Mouse (Mus musculus): ENCODE data around the gene Shbg.
A peak's percentile ranks its signal among the peaks of the same experiment; 100 is the strongest.

The Shbg gene

GRCm38 (mm10) chr11:69579128-69580017 is 38.3 kb downstream of the Shbg start:
- H3K36me3 ChIP-seq (ENCODE audit: control insufficient read depth, insufficient read depth, low read length, poor library complexity, severe bottlenecking) = no peaks in the 10 kb centered on the region; the same call in 1 of the 2 replicates
- peak; percentile 94 for DNase-seq (ENCODE audit: low read depth, low spot score)
- no peaks in the 10 kb centered on the region for H3K27me3 ChIP-seq (ENCODE audit: control insufficient read depth, insufficient read depth, low read length, poor library complexity, severe bottlenecking)

GRCm38 (mm10) chr11:69578301-69578700 is 39.4 kb downstream of the Shbg start:
- Histone ChIP-seq H3K27me3 (ENCODE audit: control insufficient read depth, insufficient read depth, low read length, poor library complexity, severe bottlenecking) (no peaks in the 10 kb centered on the region), H3K36me3 (ENCODE audit: control insufficient read depth, insufficient read depth, low read length, poor library complexity, severe bottlenecking) (no peaks in the 10 kb centered on the region; the same call in 1 of the 2 replicates)
- no peak for DNase-seq (ENCODE audit: low read depth, low spot score)

- no peak for DNase-seq (ENCODE audit: low read depth, low spot score)
- no peaks in the 10 kb centered on the region for H3K27me3 ChIP-seq (ENCODE audit: control insufficient read depth, insufficient read depth, low read length, poor library complexity, severe bottlenecking)
- no peaks in the 10 kb centered on the region; the same call in 1 of the 2 replicates for H3K36me3 ChIP-seq (ENCODE audit: control insufficient read depth, insufficient read depth, low read length, poor library complexity, severe bottlenecking)
These were observed 41.4 kb downstream of the Shbg start for GRCm38 (mm10) chr11:69576307-69576706.

GRCm38 (mm10) chr11:69575220-69575619 is 42.5 kb downstream of the Shbg start:
- peak; percentile 68 for DNase-seq (ENCODE audit: low read depth, low spot score)

GRCm38 (mm10) chr11:69565131-69565530 is 52.6 kb downstream of the Shbg start:
- Histone ChIP-seq H3K27me3 (ENCODE audit: control insufficient read depth, insufficient read depth, low read length, poor library complexity, severe bottlenecking) (no peaks in the 10 kb centered on the region), H3K36me3 (ENCODE audit: control insufficient read depth, insufficient read depth, low read length, poor library complexity, severe bottlenecking) (peaks cover 14% of the 10 kb centered on the region)
- no peak for DNase-seq (ENCODE audit: low read depth, low spot score)

More at GRCm38 (mm10) chr11:69575220-69575619, 42.5 kb downstream of the Shbg start:
- no peaks in the 10 kb centered on the region; the same call in none of the 2 replicates for H3K36me3 ChIP-seq (ENCODE audit: control insufficient read depth, insufficient read depth, low read length, poor library complexity, severe bottlenecking)
- H3K27me3 ChIP-seq (ENCODE audit: control insufficient read depth, insufficient read depth, low read length, poor library complexity, severe bottlenecking) = no peaks in the 10 kb centered on the region
